Mouse (Mus musculus) left cerebral cortex, adult 18-20 months (tissue): ENCODE measurements around the gene Adamts20. TPM values are rescaled to one million over a fixed set of nuclear protein-coding genes. Genes with fewer than 3 reads are reported as not detected.

Experiments
- DNase-seq, 2 experiments: peaks; one replicate each; pipeline ENCODE4 v3.0.0; 2021 to 2022; ENCODE audit warnings: low spot score in 2 of 2, mixed read lengths in 1 of 2
- total RNA-seq, 2 experiments: library from RNA; stranded (reverse); gene quantifications; 2 replicates each; pipeline ENCODE4 v1.2.3; 2021

Gene Adamts20
- total RNA-seq, 2 experiments from 2014 or later = 6.3 to 7.3 TPM

GRCm38 (mm10) chr15:94349052-94349451 is 116.2 kb downstream of the Adamts20 start:
- DNase-seq = no peak

- no peak for DNase-seq
These were observed 120.9 kb downstream of the Adamts20 start for GRCm38 (mm10) chr15:94344317-94344716.

GRCm38 (mm10) chr15:94342365-94342764 is 122.9 kb downstream of the Adamts20 start:
- DNase-seq = peak; percentile 75 to 87

- no peak for DNase-seq
These were observed 126.2 kb downstream of the Adamts20 start for GRCm38 (mm10) chr15:94339011-94339410.

- DNase-seq = no peak
These were observed 130.6 kb downstream of the Adamts20 start for GRCm38 (mm10) chr15:94334586-94334985.

GRCm38 (mm10) chr15:94326626-94327025 is 138.6 kb downstream of the Adamts20 start:
- DNase-seq = no peak

GRCm38 (mm10) chr15:94325509-94326181 is 139.6 kb downstream of the Adamts20 start:
- no peak for DNase-seq

GRCm38 (mm10) chr15:94316171-94316570 is 149.0 kb downstream of the Adamts20 start:
- no peak for DNase-seq

- DNase-seq = no peak
These were observed 155.5 kb downstream of the Adamts20 start for GRCm38 (mm10) chr15:94309689-94310088.

GRCm38 (mm10) chr15:94307888-94308287 is 157.3 kb downstream of the Adamts20 start:
- no peak for DNase-seq

- DNase-seq = no peak
These were observed 162.1 kb downstream of the Adamts20 start for GRCm38 (mm10) chr15:94303151-94303550.

GRCm38 (mm10) chr15:94294084-94294483 is 171.1 kb downstream of the Adamts20 start:
- DNase-seq = no peak

GRCm38 (mm10) chr15:94288015-94288414 is 177.2 kb downstream of the Adamts20 start:
- DNase-seq = no peak

- DNase-seq = no peak
These were observed 177.7 kb downstream of the Adamts20 start for GRCm38 (mm10) chr15:94287495-94287894.

- no peak for DNase-seq
These were observed 188.8 kb downstream of the Adamts20 start for GRCm38 (mm10) chr15:94276418-94276817.

GRCm38 (mm10) chr15:94265630-94266029 is 199.6 kb downstream of the Adamts20 start:
- DNase-seq = peak; percentile 85 to 86

GRCm38 (mm10) chr15:94264497-94264879 is 200.7 kb downstream of the Adamts20 start:
- no peak for DNase-seq

GRCm38 (mm10) chr15:94263866-94264496 is 201.2 kb downstream of the Adamts20 start:
- DNase-seq = no peak

- DNase-seq = no peak
These were observed 202.0 kb downstream of the Adamts20 start for GRCm38 (mm10) chr15:94263241-94263640.

- DNase-seq = no peak
These were observed 205.7 kb downstream of the Adamts20 start for GRCm38 (mm10) chr15:94259497-94259896.

GRCm38 (mm10) chr15:94255538-94255937 is 209.7 kb downstream of the Adamts20 start:
- DNase-seq = no peak

- DNase-seq = peak; percentile 50 to 59
These were observed 210.2 kb downstream of the Adamts20 start for GRCm38 (mm10) chr15:94254861-94255516.
